Mouse (Mus musculus) layer of hippocampus, adult 8-10 months (tissue): ENCODE data around the gene Fcgr1. TPM values are rescaled to one million over a fixed set of nuclear protein-coding genes. Genes with fewer than 3 reads are reported as not detected.

Experiments
- microRNA-seq, 2 experiments: library from miRNA; unstranded; fragments of <30 nt; microRNA quantifications; one replicate each; pipeline ENCODE4 v1.2.0; 2022
- total RNA-seq, 4 experiments: library from RNA; stranded (reverse); gene quantifications; 2 replicates each; pipeline ENCODE4 v1.2.4; 2022

Fcgr1 gene
- total RNA-seq, 4 experiments from 2014 or later, result 2.5 to 9.1 (median 5.3) TPM

Small RNA genes lying within 50 kb of the gene (microRNA-seq; reads per million reads assigned to microRNA genes)
- gene Gm47311 (0 reads per million in 2 experiments), gene Gm47313 (0 reads per million in 2 experiments)

Other genes with a start within 250 kb of the Fcgr1 start
- 10 to 100 TPM; 42.9 to 55.4 (median 51.6) TPM for gene Vps45, start 235.5 kb downstream of the Fcgr1 start, total RNA-seq
- 10 to 100 TPM; 38.1 to 40.1 (median 38.9) TPM for gene Otud7b, start 189.4 kb downstream of the Fcgr1 start, total RNA-seq
- gene Mtmr11, start 132.0 kb downstream of the Fcgr1 start, total RNA-seq, result 1 to 10 TPM; 6.5 to 9.4 (median 7.8) TPM
- gene Sf3b4, start 121.6 kb downstream of the Fcgr1 start, total RNA-seq, result 10 to 100 TPM; 39.8 to 49.2 (median 45.5) TPM
- gene Sv2a, start 112.8 kb downstream of the Fcgr1 start, total RNA-seq, result 100 to 1,000 TPM; 365 to 380 (median 374) TPM
- 10 to 100 TPM; 13.1 to 20.2 (median 15.3) TPM for gene Bola1, start 74.3 kb downstream of the Fcgr1 start, total RNA-seq
- gene Hist2h2ab, start 74.1 kb downstream of the Fcgr1 start, total RNA-seq, result 10 to 100 TPM in 1 of 4 experiments, 1 to 10 TPM in 3; 7.7 to 10.8 (median 8.0) TPM
- gene Hist2h2ac, start 73.1 kb downstream of the Fcgr1 start, total RNA-seq, result 10 to 100 TPM; 18.7 to 30.3 (median 29.3) TPM
- gene Hist2h2be, start 72.8 kb downstream of the Fcgr1 start, total RNA-seq, result 1 to 10 TPM; 6.3 to 8.1 (median 7.5) TPM
- 1 to 10 TPM; 6.1 to 7.7 (median 6.7) TPM for gene Hist2h3c2, start 54.8 kb downstream of the Fcgr1 start, total RNA-seq
- gene Hist2h2aa2, start 53.7 kb downstream of the Fcgr1 start, total RNA-seq, result 100 to 1,000 TPM; 165 to 230 (median 195) TPM
- gene Hist2h2aa1, start 48.5 kb downstream of the Fcgr1 start, total RNA-seq, result 1 to 10 TPM in 3 of 4 experiments, not detected in 1; 3.4 to 9.9 (median 4.4) TPM
- gene Hist2h3c1, start 47.3 kb downstream of the Fcgr1 start, total RNA-seq, result not detected
- gene Hist2h4, start 30.7 kb downstream of the Fcgr1 start, total RNA-seq, result 10 to 100 TPM; 25.1 to 32.1 (median 27.3) TPM
- gene Hist2h3b, start 25.3 kb downstream of the Fcgr1 start, total RNA-seq, result 10 to 100 TPM; 32.1 to 53.8 (median 35.1) TPM
- 100 to 1,000 TPM; 106 to 143 (median 138) TPM for gene Hist2h2bb, start 24.2 kb downstream of the Fcgr1 start, total RNA-seq
- not detected for gene BC107364, start 158.3 kb upstream of the Fcgr1 start, total RNA-seq
- gene Hfe2, start 231.2 kb upstream of the Fcgr1 start, total RNA-seq, result under 1 TPM in 2 of 4 experiments, not detected in 2; 0.16 to 0.22 TPM